Mouse (Mus musculus) forebrain, embryonic 10.5 days (tissue): Measurements from ENCODE around the gene Nxf2. TPM values are rescaled to one million over a fixed set of nuclear protein-coding genes. Genes with fewer than 3 reads are reported as not detected.

Source experiments
- DNase-seq: peaks from one replicate; pipeline ENCODE4 v3.0.0-alpha.2; 2017; ENCODE audit warnings: low spot score; ENCODE audit errors: extremely low spot score
- H3K27ac ChIP-seq: fragments of 300-500 bp; sonication (generic); 2 replicates; pipeline ENCODE4 v1.5.1; 2016; ENCODE audit warnings: mild to moderate bottlenecking
- H3K27me3 ChIP-seq: fragments of 300-500 bp; sonication (generic); 2 replicates; pipeline ENCODE4 v1.6.1; 2016; ENCODE audit warnings: mild to moderate bottlenecking; ENCODE audit not compliant: poor library complexity, severe bottlenecking
- H3K36me3 ChIP-seq: fragments of 300-500 bp; sonication (generic); replicated peaks from 2 replicates; pipeline ENCODE4 v1.6.1; 2016; ENCODE audit warnings: mild to moderate bottlenecking, moderate library complexity
- H3K4me1 ChIP-seq: fragments of 300-500 bp; sonication (generic); 2 replicates; pipeline ENCODE4 v1.6.1; 2016
- H3K4me3 ChIP-seq: fragments of 300-500 bp; sonication (generic); 2 replicates; pipeline ENCODE4 v1.5.1; 2016; ENCODE audit warnings: mild to moderate bottlenecking, moderate library complexity
- H3K9me3 ChIP-seq: fragments of 300-500 bp; sonication (generic); 2 replicates; pipeline ENCODE4 v1.6.1; 2016; ENCODE audit warnings: mild to moderate bottlenecking, moderate library complexity
- WGBS: fragments of 180-500 bp; shearing (Covaris S2); methylation state at CpG from one replicate; pipeline ENCODE4 v1.1.7; 2016; 5-methylcytosine and 5-hydroxymethylcytosine counted together
- polyA plus RNA-seq: library from polyadenylated mRNA; unstranded; fragments of >200 nt; fragmentation: Nextera tagmentation; extraction: Ambion mirVana; gene quantifications from 2 replicates; pipeline ENCODE4 v1.2.1, GENCODE M21; 2016

Gene Nxf2
- polyA plus RNA-seq: 0.23 and 0.48 TPM in 2 replicates

DNA sequence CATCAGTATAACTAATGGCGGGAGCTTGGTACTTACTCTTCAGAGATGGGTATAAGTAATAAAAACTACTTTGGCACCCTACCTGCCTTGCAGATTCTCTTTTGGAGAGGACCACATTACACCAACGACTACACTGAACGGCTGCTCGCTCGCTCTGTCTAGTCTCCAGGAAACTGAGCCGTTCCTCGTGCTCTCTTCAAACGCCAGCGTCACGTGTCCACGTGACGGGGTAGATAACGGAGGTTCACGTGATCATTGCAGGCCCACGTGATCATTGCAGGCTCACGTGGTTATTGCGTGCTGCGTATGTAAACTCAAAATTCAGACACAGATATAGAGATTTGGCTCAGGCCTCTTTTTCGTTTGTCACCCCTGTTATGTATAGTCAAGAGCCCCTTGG lies at the start of gene Nxf2:
Gene Nxf2, minus strand, starts transcription at position 209 of the 400 bp plus-strand sequence.
- H3K36me3 ChIP-seq: no peaks in the 10 kb centered on the region
- H3K4me3 ChIP-seq: peak within 1 kb of the TSS; percentile 46
- H3K9me3 ChIP-seq: peaks cover 12% of the 10 kb centered on the region
- no peak for DNase-seq
- H3K4me1 ChIP-seq: no peaks in the 10 kb centered on the region; the same call in 1 of the 2 replicates
- peaks cover 79% of the 10 kb centered on the region for H3K27me3 ChIP-seq
- H3K27ac ChIP-seq: peak within 1 kb of the TSS; percentile 71
- 90% methylated on average over 19 of the region's 19 CpGs for WGBS

GRCm38 (mm10) chrX:135011381-135011780 lies 46.8 kb upstream of the Nxf2 start:
- H3K27me3 ChIP-seq: peaks cover 81% of the 10 kb centered on the region
- 66% methylated on average over 3 of the region's 3 CpGs for WGBS
- H3K4me1 ChIP-seq: peaks cover 7% of the 10 kb centered on the region
- H3K9me3 ChIP-seq: no peaks in the 10 kb centered on the region
- no peak for DNase-seq
- H3K36me3 ChIP-seq: no peaks in the 10 kb centered on the region
- H3K4me3 ChIP-seq: no peak overlapping the region
- no peak overlapping the region for H3K27ac ChIP-seq

DNA sequence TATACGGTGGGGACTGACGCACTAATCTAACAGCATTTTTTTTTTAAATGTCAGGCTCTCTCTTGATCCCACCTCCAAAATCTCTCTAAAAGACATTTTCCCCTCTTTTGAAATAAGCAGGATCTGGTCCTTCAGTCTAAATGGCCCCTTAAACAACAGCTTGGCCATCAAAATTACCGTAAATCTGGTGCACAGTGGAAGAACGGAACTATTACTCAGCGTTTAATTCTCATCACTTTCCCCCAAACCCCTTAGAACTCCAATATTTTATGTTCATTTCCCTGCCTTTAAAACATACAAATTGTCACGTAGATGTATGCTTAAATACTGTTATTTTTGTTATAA lies 44.9 kb upstream of the Nxf2 start:
- WGBS: 38% methylated on average over 6 of the region's 6 CpGs

GRCm38 (mm10) chrX:135008720-135009470 lies 44.3 kb upstream of the Nxf2 start, which contains the start of gene Zmat1:
Gene Zmat1 (minus strand): TSS chrX:135009209.
- WGBS: 23% methylated on average over 63 of the region's 65 CpGs
- Histone ChIP-seq H3K9me3 (no peaks in the 10 kb centered on the region), H3K27me3 (peaks cover 76% of the 10 kb centered on the region)

More for the DNA sequence above, 44.9 kb upstream of the Nxf2 start:
- H3K27ac ChIP-seq: peak overlapping the region; percentile 97
- H3K27me3 ChIP-seq: peaks cover 75% of the 10 kb centered on the region
- H3K4me1 ChIP-seq: peaks cover 7% of the 10 kb centered on the region
- no peaks in the 10 kb centered on the region for H3K36me3 ChIP-seq
- no peak for DNase-seq
- no peaks in the 10 kb centered on the region for H3K9me3 ChIP-seq
- peak overlapping the region; percentile 66 for H3K4me3 ChIP-seq

DNA sequence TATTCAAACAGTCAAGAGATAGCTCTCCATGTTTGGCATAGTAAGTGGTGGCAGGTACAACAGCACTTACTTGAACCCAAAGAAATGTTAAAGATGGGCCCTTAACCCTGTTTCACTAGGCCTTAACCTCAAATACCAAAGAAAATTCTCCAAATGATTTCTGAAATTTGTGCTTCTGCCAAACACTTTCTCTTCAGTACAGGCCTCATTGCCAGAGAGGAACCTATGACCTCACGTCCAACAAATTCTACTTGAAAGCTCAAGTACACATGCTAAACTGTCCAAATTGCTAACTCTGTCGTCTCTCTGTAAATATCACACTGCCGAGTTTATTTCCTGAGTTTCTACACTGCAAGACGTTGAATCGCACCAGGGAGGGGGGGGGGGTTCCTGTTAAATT lies 43.5 kb upstream of the Nxf2 start:
- peaks cover 80% of the 10 kb centered on the region for H3K27me3 ChIP-seq
- WGBS: 22% methylated on average over 5 of the region's 5 CpGs
- DNase-seq: no peak
- H3K9me3 ChIP-seq: no peaks in the 10 kb centered on the region
- no peaks in the 10 kb centered on the region for H3K36me3 ChIP-seq
- H3K27ac ChIP-seq: peak overlapping the region; percentile 97
- H3K4me3 ChIP-seq: peak overlapping the region; percentile 66
- H3K4me1 ChIP-seq: peaks cover 7% of the 10 kb centered on the region

More at GRCm38 (mm10) chrX:135008720-135009470, 44.3 kb upstream of the Nxf2 start, which contains the start of gene Zmat1:
- Histone ChIP-seq H3K4me1 (peaks cover 7% of the 10 kb centered on the region), H3K36me3 (no peaks in the 10 kb centered on the region), H3K4me3 (peak within 1 kb of the TSS; percentile 66), H3K27ac (peak within 1 kb of the TSS; percentile 97)
- DNase-seq: peak; percentile 85

GRCm38 (mm10) chrX:134963305-134964094 lies 1.1 kb downstream of the Nxf2 start:
- WGBS: 52% methylated on average over 37 of the region's 53 CpGs
- Histone ChIP-seq H3K27ac (peak overlapping the region; percentile 71), H3K36me3 (no peaks in the 10 kb centered on the region), H3K4me3 (peak overlapping the region; percentile 46), H3K4me1 (no peaks in the 10 kb centered on the region; the same call in 1 of the 2 replicates), H3K9me3 (peaks cover 12% of the 10 kb centered on the region), H3K27me3 (peaks cover 77% of the 10 kb centered on the region)
- peak; percentile 66 for DNase-seq

DNA sequence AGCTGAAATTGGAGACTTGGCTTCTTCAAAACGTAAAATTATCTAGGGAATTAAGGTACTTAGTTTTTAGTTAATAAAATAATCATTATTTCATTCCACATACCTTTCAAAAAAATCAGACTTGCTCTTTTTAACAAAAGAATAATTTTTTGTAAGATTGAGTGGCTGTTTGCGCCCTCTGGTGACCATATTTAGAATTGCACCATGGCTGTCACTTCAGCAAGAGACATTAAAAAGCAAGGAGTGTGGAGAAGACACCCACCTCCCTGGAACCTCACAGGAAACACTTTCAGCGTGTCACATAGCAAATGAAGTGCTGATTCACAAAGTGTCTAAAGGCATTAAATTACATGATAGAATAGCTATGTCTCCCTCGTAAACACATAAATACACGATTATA lies 34.2 kb downstream of the Nxf2 start:
- H3K9me3 ChIP-seq: no peaks in the 10 kb centered on the region
- WGBS: 42% methylated on average over 5 of the region's 5 CpGs

GRCm38 (mm10) chrX:134929927-134930326 lies 34.6 kb downstream of the Nxf2 start:
- peaks cover 35% of the 10 kb centered on the region for H3K27me3 ChIP-seq
- H3K9me3 ChIP-seq: no peaks in the 10 kb centered on the region
- no peaks in the 10 kb centered on the region for H3K4me1 ChIP-seq
- no peaks in the 10 kb centered on the region for H3K36me3 ChIP-seq
- H3K27ac ChIP-seq: no peak overlapping the region
- WGBS: 89% methylated on average over 5 of the region's 5 CpGs
- no peak overlapping the region for H3K4me3 ChIP-seq
- no peak for DNase-seq

More for the DNA sequence above, 34.2 kb downstream of the Nxf2 start:
- H3K36me3 ChIP-seq: no peaks in the 10 kb centered on the region
- peaks cover 39% of the 10 kb centered on the region for H3K27me3 ChIP-seq
- no peak overlapping the region for H3K4me3 ChIP-seq
- H3K4me1 ChIP-seq: no peaks in the 10 kb centered on the region
- DNase-seq: peak; percentile 16
- H3K27ac ChIP-seq: no peak overlapping the region

GRCm38 (mm10) chrX:134925058-134925457 lies 39.5 kb downstream of the Nxf2 start:
- H3K9me3 ChIP-seq: no peaks in the 10 kb centered on the region
- no peaks in the 10 kb centered on the region for H3K36me3 ChIP-seq
- no peak overlapping the region for H3K27ac ChIP-seq
- H3K27me3 ChIP-seq: peaks cover 23% of the 10 kb centered on the region
- H3K4me3 ChIP-seq: no peak overlapping the region
- H3K4me1 ChIP-seq: no peaks in the 10 kb centered on the region
- no peak for DNase-seq

GRCm38 (mm10) chrX:134923675-134924424 lies 40.7 kb downstream of the Nxf2 start:
- Histone ChIP-seq H3K4me3 (no peak overlapping the region), H3K9me3 (no peaks in the 10 kb centered on the region), H3K4me1 (no peaks in the 10 kb centered on the region), H3K27ac (no peak overlapping the region), H3K36me3 (no peaks in the 10 kb centered on the region), H3K27me3 (peaks cover 32% of the 10 kb centered on the region)
- whole genome bisulfite sequencing: 82% methylated on average over 7 of the region's 7 CpGs
- no peak for DNase-seq

DNA sequence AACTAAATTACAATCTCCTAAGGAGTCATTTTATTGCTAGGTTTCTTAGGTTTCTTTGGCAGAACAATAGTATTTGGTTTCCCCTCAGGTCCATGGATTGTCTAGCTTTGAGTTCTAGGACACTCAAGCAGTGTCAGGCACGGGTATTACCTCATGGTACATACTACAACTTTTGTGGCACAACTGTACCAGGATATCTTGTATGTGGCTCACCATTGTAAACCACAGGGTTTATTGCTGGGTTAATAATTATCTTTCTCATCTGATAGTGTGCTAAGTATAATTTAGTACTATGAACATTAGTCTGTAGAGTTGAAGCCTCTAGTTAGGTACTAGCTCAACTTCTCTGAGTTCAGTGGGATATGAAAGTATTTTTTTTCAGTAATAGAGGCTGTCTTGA lies 45.3 kb downstream of the Nxf2 start:
- 65% methylated on average over 1 of the region's 1 CpGs for WGBS
- Histone ChIP-seq H3K36me3 (no peaks in the 10 kb centered on the region), H3K27me3 (peaks cover 31% of the 10 kb centered on the region), H3K4me1 (no peaks in the 10 kb centered on the region), H3K4me3 (no peak overlapping the region), H3K27ac (no peak overlapping the region), H3K9me3 (no peaks in the 10 kb centered on the region)
- no peak for DNase-seq

DNA sequence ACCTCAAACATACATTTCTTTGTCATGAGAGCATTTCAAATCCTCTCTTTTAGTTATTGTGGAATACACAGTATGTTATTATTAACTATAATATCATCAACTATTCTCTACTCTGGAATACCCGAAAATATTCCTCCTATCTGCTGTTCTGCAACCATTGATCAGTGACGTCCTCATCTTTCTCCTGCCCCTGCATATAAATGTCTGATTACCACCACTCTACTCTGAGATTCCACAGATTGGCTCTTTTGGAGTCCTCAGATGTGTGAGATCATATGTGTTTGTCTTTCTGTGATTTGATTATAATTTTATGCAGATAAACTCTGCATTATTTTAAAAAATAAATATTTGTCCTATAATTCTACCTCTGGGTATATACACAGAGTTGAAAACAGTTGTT lies 48.8 kb downstream of the Nxf2 start:
- no peak for DNase-seq
- WGBS: 81% methylated on average over 2 of the region's 2 CpGs
- Histone ChIP-seq H3K4me3 (no peak overlapping the region), H3K36me3 (no peaks in the 10 kb centered on the region), H3K27ac (no peak overlapping the region), H3K4me1 (no peaks in the 10 kb centered on the region), H3K9me3 (no peaks in the 10 kb centered on the region), H3K27me3 (peaks cover 36% of the 10 kb centered on the region)
